Mouse (Mus musculus): ENCODE results near the gene Iqgap2.

The Iqgap2 gene

GRCm38 (mm10) chr13:95583237-95584189 is 308.2 kb downstream of the Iqgap2 start:
- no peak for DNase-seq (ENCODE audit: low read depth)

- DNase-seq (ENCODE audit: low read depth): no peak
Measured at GRCm38 (mm10) chr13:95581850-95582249, 309.9 kb downstream of the Iqgap2 start.

DNA sequence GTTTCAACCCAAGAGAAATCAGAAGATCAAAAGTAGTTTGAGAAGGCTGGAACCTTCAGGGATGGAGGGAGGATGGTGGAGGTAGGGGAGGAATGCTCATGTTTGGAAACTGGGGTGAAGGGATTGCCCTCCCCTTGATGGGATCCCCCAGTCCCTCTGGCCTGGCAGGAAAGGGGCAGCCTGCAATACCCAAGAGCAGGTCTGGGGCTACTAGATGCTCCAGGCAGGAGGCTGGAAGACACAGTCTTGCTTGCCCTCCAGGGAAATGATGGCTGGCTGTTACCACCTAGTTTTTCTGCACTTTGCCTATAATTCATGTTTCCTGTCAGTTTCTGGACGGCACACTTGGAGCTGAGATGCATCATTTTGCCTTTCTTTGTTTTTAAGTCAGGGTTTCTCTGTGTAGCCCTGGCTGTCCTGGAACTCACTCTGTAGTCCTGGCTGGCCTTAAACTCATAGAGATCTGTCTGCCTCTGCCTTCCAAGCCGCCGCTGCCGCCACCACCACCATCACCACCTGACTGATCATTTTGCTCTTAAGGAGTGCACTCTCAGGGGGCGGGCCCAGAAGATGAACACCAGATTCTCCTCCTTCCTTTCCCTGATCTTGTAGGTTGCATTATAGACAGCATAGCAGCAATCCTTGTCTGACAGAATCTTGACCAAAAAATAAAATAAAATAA is 313.6 kb downstream of the Iqgap2 start:
- no peak for DNase-seq (ENCODE audit: low read depth)

All from 416B (cell line).